Mouse (Mus musculus): ENCODE data around the gene Cobl. TPM values are rescaled to one million over a fixed set of nuclear protein-coding genes. Genes with fewer than 3 reads are reported as not detected.

The Cobl gene
- polyA plus RNA-seq, 1 experiment from 2014 or later = 3.3 TPM

- no peak overlapping the region for H3K4me2 ChIP-seq (replicated peaks; ENCODE audit: low read depth, low read length)
- WGBS = 17% methylated on average over 2 of the region's 2 CpGs
- H3K27me3 ChIP-seq (ENCODE audit: control insufficient read depth, insufficient read depth, low read length) = no peaks in the 10 kb centered on the region
- H3K9me3 ChIP-seq (ENCODE audit: control insufficient read depth, low read length) = no peaks in the 10 kb centered on the region
- H3K4me1 ChIP-seq (replicated peaks; ENCODE audit: control insufficient read depth, insufficient read depth, low read length) = no peaks in the 10 kb centered on the region
- no peak overlapping the region for H3K27ac ChIP-seq (ENCODE audit: low read depth, low read length)
- peak; percentile 54 for DNase-seq (ENCODE audit: low spot score)
- H3K4me3 ChIP-seq (ENCODE audit: low read depth, low read length) = no peak overlapping the region
- no peak overlapping the region for H3K9ac ChIP-seq (ENCODE audit: low read depth, low read length)
- ATAC-seq (ENCODE audit: low FRiP score) = peak; percentile 85; the same call in 1 of the 2 replicates
- H3K36me3 ChIP-seq (ENCODE audit: control insufficient read depth, insufficient read depth, low read length) = no peaks in the 10 kb centered on the region
Observed at GRCm38 (mm10) chr11:12359336-12360000, 105.3 kb downstream of the Cobl start.

GRCm38 (mm10) chr11:12358602-12359001, 106.2 kb downstream of the Cobl start:
- no peaks in the 10 kb centered on the region for H3K36me3 ChIP-seq (ENCODE audit: control insufficient read depth, insufficient read depth, low read length)
- H3K9me3 ChIP-seq (ENCODE audit: control insufficient read depth, low read length) = no peaks in the 10 kb centered on the region
- no peaks in the 10 kb centered on the region for H3K4me1 ChIP-seq (replicated peaks; ENCODE audit: control insufficient read depth, insufficient read depth, low read length)
- H3K27ac ChIP-seq (ENCODE audit: low read depth, low read length) = no peak overlapping the region
- no peak overlapping the region for H3K4me2 ChIP-seq (replicated peaks; ENCODE audit: low read depth, low read length)
- no peak overlapping the region for H3K9ac ChIP-seq (ENCODE audit: low read depth, low read length)
- 78% methylated on average over 4 of the region's 4 CpGs for WGBS
- no peaks in the 10 kb centered on the region for H3K27me3 ChIP-seq (ENCODE audit: control insufficient read depth, insufficient read depth, low read length)
- no peak for DNase-seq (ENCODE audit: low spot score)
- ATAC-seq (ENCODE audit: low FRiP score) = no peak
- no peak overlapping the region for H3K4me3 ChIP-seq (ENCODE audit: low read depth, low read length)

- H3K4me3 ChIP-seq (ENCODE audit: low read depth, low read length) = no peak overlapping the region
- H3K36me3 ChIP-seq (ENCODE audit: control insufficient read depth, insufficient read depth, low read length) = no peaks in the 10 kb centered on the region
- H3K27me3 ChIP-seq (ENCODE audit: control insufficient read depth, insufficient read depth, low read length) = no peaks in the 10 kb centered on the region
- H3K9me3 ChIP-seq (ENCODE audit: control insufficient read depth, low read length) = no peaks in the 10 kb centered on the region
- H3K4me1 ChIP-seq (replicated peaks; ENCODE audit: control insufficient read depth, insufficient read depth, low read length) = no peaks in the 10 kb centered on the region
- 97% methylated on average over 3 of the region's 3 CpGs for WGBS
- DNase-seq (ENCODE audit: low spot score) (no peak), ATAC-seq (ENCODE audit: low FRiP score) (no peak)
- H3K27ac ChIP-seq (ENCODE audit: low read depth, low read length) = no peak overlapping the region
- no peak overlapping the region for H3K9ac ChIP-seq (ENCODE audit: low read depth, low read length)
- H3K4me2 ChIP-seq (replicated peaks; ENCODE audit: low read depth, low read length) = no peak overlapping the region
Observed at GRCm38 (mm10) chr11:12355681-12356080, 109.1 kb downstream of the Cobl start.

DNA sequence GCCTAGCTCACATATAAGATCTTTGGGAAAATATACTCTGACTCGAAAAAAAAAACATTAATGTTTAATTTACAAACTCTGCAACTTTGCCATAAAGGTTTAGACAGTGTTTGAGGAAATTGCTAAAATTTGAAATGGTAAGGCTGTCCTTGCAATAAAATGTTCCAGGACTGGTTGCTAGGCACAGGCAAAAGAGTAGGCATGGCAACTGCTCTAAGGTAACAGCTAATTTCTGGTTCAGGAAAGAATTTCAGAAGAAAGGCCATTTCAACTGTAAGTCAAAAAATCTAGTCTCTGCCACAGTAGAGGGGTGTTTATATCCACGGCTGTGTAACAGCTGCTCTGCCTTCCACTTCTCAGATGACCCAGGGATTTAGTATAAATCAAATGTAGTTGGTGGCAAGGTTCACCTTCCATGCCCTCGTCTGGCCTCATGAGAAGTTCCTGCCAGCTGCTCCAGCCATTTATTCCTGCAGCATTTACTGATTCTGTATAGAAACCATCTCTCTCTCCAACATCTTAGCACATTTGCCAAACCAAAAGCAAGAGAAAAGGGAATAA, 113.7 kb downstream of the Cobl start:
- no peak overlapping the region for H3K4me3 ChIP-seq (ENCODE audit: low read depth, low read length)
- 58% methylated on average over 3 of the region's 3 CpGs for WGBS
- no peak overlapping the region for H3K9ac ChIP-seq (ENCODE audit: low read depth, low read length)
- H3K4me1 ChIP-seq (replicated peaks; ENCODE audit: control insufficient read depth, insufficient read depth, low read length) = no peaks in the 10 kb centered on the region
- H3K27ac ChIP-seq (ENCODE audit: low read depth, low read length) = no peak overlapping the region
- H3K27me3 ChIP-seq (ENCODE audit: control insufficient read depth, insufficient read depth, low read length) = no peaks in the 10 kb centered on the region
- no peaks in the 10 kb centered on the region for H3K9me3 ChIP-seq (ENCODE audit: control insufficient read depth, low read length)
- ATAC-seq (ENCODE audit: low FRiP score) (no peak), DNase-seq (ENCODE audit: low spot score) (no peak)
- H3K36me3 ChIP-seq (ENCODE audit: control insufficient read depth, insufficient read depth, low read length) = no peaks in the 10 kb centered on the region
- H3K4me2 ChIP-seq (replicated peaks; ENCODE audit: low read depth, low read length) = no peak overlapping the region

DNA sequence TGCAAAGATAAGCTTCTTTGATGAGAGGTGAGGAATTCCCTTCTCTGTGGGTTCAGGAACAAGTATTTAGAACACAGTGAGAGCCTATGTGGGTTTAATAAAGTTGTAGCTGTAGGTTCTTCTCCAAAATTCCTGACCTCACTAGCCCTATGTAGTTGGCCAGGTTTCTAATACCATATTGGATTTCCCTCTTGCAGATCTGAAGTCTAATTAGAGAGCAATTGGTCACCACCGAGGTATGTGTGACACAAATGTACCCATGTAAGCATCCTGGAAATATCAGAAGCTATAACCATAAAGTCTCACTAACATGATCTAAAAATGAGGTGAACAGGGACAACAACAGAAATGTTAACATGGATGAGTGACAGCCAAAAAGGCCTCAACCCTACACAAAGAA, 114.7 kb downstream of the Cobl start:
- no peak for ATAC-seq (ENCODE audit: low FRiP score)
- H3K27me3 ChIP-seq (ENCODE audit: control insufficient read depth, insufficient read depth, low read length) = no peaks in the 10 kb centered on the region
- H3K4me1 ChIP-seq (replicated peaks; ENCODE audit: control insufficient read depth, insufficient read depth, low read length) = no peaks in the 10 kb centered on the region
- H3K36me3 ChIP-seq (ENCODE audit: control insufficient read depth, insufficient read depth, low read length) = no peaks in the 10 kb centered on the region
- no peak overlapping the region for H3K4me2 ChIP-seq (replicated peaks; ENCODE audit: low read depth, low read length)
- 96% methylated on average over 1 of the region's 1 CpGs for WGBS
- no peak overlapping the region for H3K4me3 ChIP-seq (ENCODE audit: low read depth, low read length)
- no peak overlapping the region for H3K27ac ChIP-seq (ENCODE audit: low read depth, low read length)
- no peak for DNase-seq (ENCODE audit: low spot score)
- H3K9ac ChIP-seq (ENCODE audit: low read depth, low read length) = no peak overlapping the region
- H3K9me3 ChIP-seq (ENCODE audit: control insufficient read depth, low read length) = no peaks in the 10 kb centered on the region

DNA sequence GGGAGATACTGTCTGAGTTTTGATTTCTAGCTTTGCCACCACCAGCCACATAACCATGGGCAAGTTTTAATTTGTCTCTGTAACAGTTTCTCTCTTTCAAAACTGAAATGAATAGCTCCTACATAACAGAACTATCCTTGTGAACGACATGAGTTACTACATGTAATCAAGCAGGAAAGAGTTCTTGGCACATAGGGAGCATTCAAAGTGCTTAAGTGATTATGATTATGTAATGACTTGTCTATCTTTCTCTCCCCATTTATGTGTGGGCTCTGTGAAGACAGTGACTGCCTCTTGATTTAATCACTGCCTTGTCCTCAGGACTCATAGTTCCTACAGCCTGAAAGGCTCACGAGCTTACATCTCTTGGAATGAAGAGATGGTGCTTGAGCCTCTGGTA, 118.3 kb downstream of the Cobl start:
- Histone ChIP-seq H3K4me2 (replicated peaks; ENCODE audit: low read depth, low read length) (no peak overlapping the region), H3K27me3 (ENCODE audit: control insufficient read depth, insufficient read depth, low read length) (no peaks in the 10 kb centered on the region), H3K9me3 (ENCODE audit: control insufficient read depth, low read length) (no peaks in the 10 kb centered on the region), H3K36me3 (ENCODE audit: control insufficient read depth, insufficient read depth, low read length) (no peaks in the 10 kb centered on the region), H3K4me3 (ENCODE audit: low read depth, low read length) (no peak overlapping the region), H3K9ac (ENCODE audit: low read depth, low read length) (no peak overlapping the region), H3K27ac (ENCODE audit: low read depth, low read length) (no peak overlapping the region), H3K4me1 (replicated peaks; ENCODE audit: control insufficient read depth, insufficient read depth, low read length) (no peaks in the 10 kb centered on the region)
- 72% methylated on average over 2 of the region's 2 CpGs for WGBS
- DNase-seq (ENCODE audit: low spot score) = no peak
- ATAC-seq (ENCODE audit: low FRiP score) = no peak

DNA sequence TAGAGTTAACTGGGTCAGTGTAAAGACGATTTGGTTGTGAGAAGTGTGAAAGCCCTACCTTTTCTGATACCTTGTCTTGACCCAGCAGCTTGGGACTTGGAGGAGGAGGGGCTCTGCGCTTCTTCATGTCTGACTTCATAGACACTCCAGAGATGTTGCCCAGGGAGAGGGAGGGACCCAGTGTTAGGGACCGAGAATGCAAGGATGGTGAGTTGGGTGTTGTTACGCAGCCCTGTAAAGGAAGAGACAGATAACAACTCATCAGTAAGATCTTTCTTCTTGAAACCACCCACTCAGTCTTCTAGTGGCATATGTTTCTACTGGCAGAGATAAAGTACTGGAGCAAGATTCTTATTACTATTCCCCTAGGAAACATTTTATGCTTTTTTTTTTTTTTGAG, 121.1 kb downstream of the Cobl start:
- DNase-seq (ENCODE audit: low spot score) (no peak), ATAC-seq (ENCODE audit: low FRiP score) (no peak)
- Histone ChIP-seq H3K4me1 (replicated peaks; ENCODE audit: control insufficient read depth, insufficient read depth, low read length) (no peaks in the 10 kb centered on the region), H3K9ac (ENCODE audit: low read depth, low read length) (no peak overlapping the region), H3K4me2 (replicated peaks; ENCODE audit: low read depth, low read length) (no peak overlapping the region), H3K9me3 (ENCODE audit: control insufficient read depth, low read length) (no peaks in the 10 kb centered on the region), H3K4me3 (ENCODE audit: low read depth, low read length) (no peak overlapping the region), H3K36me3 (ENCODE audit: control insufficient read depth, insufficient read depth, low read length) (no peaks in the 10 kb centered on the region), H3K27ac (ENCODE audit: low read depth, low read length) (no peak overlapping the region), H3K27me3 (ENCODE audit: control insufficient read depth, insufficient read depth, low read length) (no peaks in the 10 kb centered on the region)
- WGBS = 87% methylated on average over 4 of the region's 4 CpGs

- H3K27me3 ChIP-seq (ENCODE audit: control insufficient read depth, insufficient read depth, low read length) = no peaks in the 10 kb centered on the region
- H3K9me3 ChIP-seq (ENCODE audit: control insufficient read depth, low read length) = no peaks in the 10 kb centered on the region
- no peak for DNase-seq (ENCODE audit: low spot score)
- no peak overlapping the region for H3K27ac ChIP-seq (ENCODE audit: low read depth, low read length)
- ATAC-seq (ENCODE audit: low FRiP score) = no peak
- no peaks in the 10 kb centered on the region for H3K36me3 ChIP-seq (ENCODE audit: control insufficient read depth, insufficient read depth, low read length)
- H3K9ac ChIP-seq (ENCODE audit: low read depth, low read length) = no peak overlapping the region
- H3K4me3 ChIP-seq (ENCODE audit: low read depth, low read length) = no peak overlapping the region
- H3K4me2 ChIP-seq (replicated peaks; ENCODE audit: low read depth, low read length) = no peak overlapping the region
- H3K4me1 ChIP-seq (replicated peaks; ENCODE audit: control insufficient read depth, insufficient read depth, low read length) = no peaks in the 10 kb centered on the region
Observed at GRCm38 (mm10) chr11:12340697-12341096, 124.1 kb downstream of the Cobl start.

DNA sequence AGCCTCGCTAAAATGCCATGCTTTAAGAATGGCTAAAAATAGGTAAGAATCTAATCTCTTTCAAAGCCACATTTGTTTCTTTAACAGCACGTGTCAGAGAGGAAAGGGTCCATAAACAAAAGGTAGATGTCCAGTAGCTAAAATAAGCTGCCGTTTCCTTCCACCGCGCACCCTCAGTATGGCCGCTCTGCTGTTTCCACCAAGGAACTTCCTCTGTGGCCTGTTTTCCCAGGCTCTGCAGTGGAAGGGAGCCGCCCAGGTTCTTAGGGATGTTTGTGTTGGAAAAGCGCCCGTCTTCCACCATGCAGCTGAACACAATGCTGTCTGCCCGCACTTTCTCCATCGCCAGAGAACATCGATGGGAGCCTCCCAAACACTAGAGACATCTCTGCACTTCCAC, 128.6 kb downstream of the Cobl start:
- H3K4me3 ChIP-seq (ENCODE audit: low read depth, low read length) = no peak overlapping the region
- no peaks in the 10 kb centered on the region for H3K36me3 ChIP-seq (ENCODE audit: control insufficient read depth, insufficient read depth, low read length)
- no peaks in the 10 kb centered on the region for H3K4me1 ChIP-seq (replicated peaks; ENCODE audit: control insufficient read depth, insufficient read depth, low read length)
- no peaks in the 10 kb centered on the region for H3K9me3 ChIP-seq (ENCODE audit: control insufficient read depth, low read length)
- no peak overlapping the region for H3K27ac ChIP-seq (ENCODE audit: low read depth, low read length)
- 73% methylated on average over 12 of the region's 12 CpGs for WGBS
- no peak for ATAC-seq (ENCODE audit: low FRiP score)
- H3K9ac ChIP-seq (ENCODE audit: low read depth, low read length) = no peak overlapping the region
- H3K4me2 ChIP-seq (replicated peaks; ENCODE audit: low read depth, low read length) = no peak overlapping the region
- no peaks in the 10 kb centered on the region for H3K27me3 ChIP-seq (ENCODE audit: control insufficient read depth, insufficient read depth, low read length)
- DNase-seq (ENCODE audit: low spot score) = no peak

Measured in hindbrain, embryonic 11.5 days (tissue).